ENCODE assay signal across 28 mouse cellular contexts in the genomic region with DNA sequence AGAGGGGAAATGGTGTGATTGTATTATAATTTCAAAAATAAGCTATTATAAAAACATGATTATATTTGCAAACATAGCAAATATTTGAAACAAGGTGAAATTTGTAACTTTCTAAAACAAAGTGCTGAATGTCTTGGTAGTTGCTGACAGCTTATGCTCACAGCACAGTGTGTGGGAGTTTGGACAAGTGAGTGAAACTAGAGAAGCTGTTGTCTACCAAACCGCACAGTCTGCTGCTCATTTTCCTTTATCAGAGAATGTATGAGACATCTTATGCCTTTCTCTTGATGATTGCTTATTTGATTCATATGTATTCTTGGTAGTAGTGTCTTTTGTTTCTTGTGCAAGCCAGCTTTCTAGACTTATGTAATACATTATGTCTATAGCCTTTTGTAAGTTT. TPM values are rescaled to one million over a fixed set of nuclear protein-coding genes. Genes with fewer than 3 reads are reported as not detected.
DNase-seq lines count a peak whose midpoint lies in the region; ATAC-seq and TF ChIP-seq lines count a peak whose summit lies in the region.
"Had no signal": no experiment of that assay in that cellular context is flagged by ENCODE, and none has a peak within 500 bp of the region (broad histone marks: within the 10 kb centered on the region; RNA-seq: fewer than 3 reads in every experiment).

No protein-coding gene starts in this region.

- intact Hi-C loops in left cerebral cortex, postnatal 25 days (cut with DNase I): no loop called here
- intact Hi-C loops in left cerebral cortex, postnatal 10 days (cut with DNase I): no loop called here

- ATAC-seq in frontal cortex, adult (ENCODE audit: low TSS enrichment): peak; percentile 96
- ATAC-seq in kidney, postnatal 0 days (replicated peaks; ENCODE audit: low FRiP score, low read depth): no peak
- ATAC-seq: activated CD4-positive, CD25-positive, alpha-beta regulatory T cell, adult 4 months; CD4-positive, CD25-positive, alpha-beta regulatory T cell, adult 4 months; forebrain, embryonic 14.5 days; Patski had no signal

- H3K27ac ChIP-seq in kidney, postnatal 0 days: no peak overlapping the region
- H3K27ac ChIP-seq in kidney, adult 2 months (ENCODE audit: insufficient read depth, low read depth, low read length): no peak overlapping the region
- H3K27ac ChIP-seq: embryonic facial prominence, embryonic 13.5 days; embryonic facial prominence, embryonic 15.5 days; forebrain, embryonic 10.5 days; forebrain, embryonic 12.5 days had no signal

- H3K4me1 ChIP-seq in kidney, postnatal 0 days (replicated peaks; ENCODE audit: insufficient read depth, low read length): no peaks in the 10 kb centered on the region
- no peaks in the 10 kb centered on the region for H3K4me1 ChIP-seq in kidney, adult 2 months (ENCODE audit: control insufficient read depth, insufficient read depth, low read length)
- H3K4me1 ChIP-seq: embryonic facial prominence, embryonic 13.5 days; embryonic facial prominence, embryonic 15.5 days; forebrain, embryonic 10.5 days; forebrain, embryonic 12.5 days had no signal

- TF ChIP-seq CTCF in kidney, postnatal 0 days (IDR thresholded peaks at IDR 0.05; ENCODE audit: low read depth): no peak
- TF ChIP-seq CTCF in kidney, adult 2 months (conservative IDR thresholded peaks at IDR 0.05; ENCODE audit: insufficient read depth, insufficient read length, low read depth, low read length): no peak

- no peak for DNase-seq in frontal cortex, postnatal 10 days (ENCODE audit: low spot score in 2 of 2)
- DNase-seq in kidney, postnatal 0 days (ENCODE audit: low spot score): peak; percentile 21
- DNase-seq in kidney, adult 2 months: no peak
- peak; percentile 7 to 35 for DNase-seq in left cerebral cortex, postnatal 25 days (ENCODE audit: low spot score in 2 of 2)
- no peak for DNase-seq in left cerebral cortex, postnatal 10 days (ENCODE audit: extremely low spot score in 1 of 2, low spot score in 2 of 2)
- DNase-seq in brain, adult 2 months (ENCODE audit: low read depth, low spot score): peak; percentile 59
- DNase-seq: adrenal gland, adult 8-10 months; adrenal gland, postnatal 14 days; B cell, adult 2 months; cerebellum, adult 11 months; cerebellum, adult 18-20 months; cerebellum, adult 8-10 months; cerebellum, adult 9-11 months; cerebellum, postnatal 14 days; cerebellum, postnatal 36 days; embryo, embryonic 11 days had no signal

- H3K9me3 ChIP-seq in kidney, postnatal 0 days (replicated peaks; ENCODE audit: low read length): no peaks in the 10 kb centered on the region
- H3K9me3 ChIP-seq: embryonic facial prominence, embryonic 13.5 days; embryonic facial prominence, embryonic 15.5 days; forebrain, embryonic 10.5 days; forebrain, embryonic 12.5 days; G1E had no signal

- no peak for TF ChIP-seq POLR2A in kidney, adult 2 months (IDR thresholded peaks at IDR 0.05; ENCODE audit: low read depth, low read length)

- no peak overlapping the region for H3K4me2 ChIP-seq in kidney, postnatal 0 days (ENCODE audit: low read length)
- H3K4me2 ChIP-seq: embryonic facial prominence, embryonic 13.5 days; embryonic facial prominence, embryonic 15.5 days; forebrain, embryonic 12.5 days had no signal

- WGBS in kidney, postnatal 0 days: 30% methylated on average over 1 of the region's 1 CpGs
- 82% methylated on average over 1 of the region's 1 CpGs for WGBS in kidney, adult 2 months

- no peaks in the 10 kb centered on the region for H3K36me3 ChIP-seq in kidney, postnatal 0 days (ENCODE audit: insufficient read depth, low read length)
- no peaks in the 10 kb centered on the region for H3K36me3 ChIP-seq in kidney, adult 2 months (ENCODE audit: control insufficient read depth, insufficient read depth, low read length)
- H3K36me3 ChIP-seq: embryonic facial prominence, embryonic 13.5 days; embryonic facial prominence, embryonic 15.5 days; forebrain, embryonic 10.5 days; forebrain, embryonic 12.5 days had no signal

- H3K4me3 ChIP-seq in kidney, postnatal 0 days (replicated peaks; ENCODE audit: low read depth, low read length): no peak overlapping the region
- no peak overlapping the region for H3K4me3 ChIP-seq in kidney, adult 2 months (ENCODE audit: insufficient read depth, low read depth, low read length)
- H3K4me3 ChIP-seq: embryonic facial prominence, embryonic 13.5 days; embryonic facial prominence, embryonic 15.5 days; erythroblast, embryonic 14.5 days; forebrain, embryonic 10.5 days; forebrain, embryonic 12.5 days had no signal

- H3K27me3 ChIP-seq in kidney, postnatal 0 days (ENCODE audit: insufficient read depth, low read length): no peaks in the 10 kb centered on the region
- H3K27me3 ChIP-seq in kidney, adult 2 months (replicated peaks; ENCODE audit: control insufficient read depth, insufficient read depth, low read length): no peaks in the 10 kb centered on the region
- H3K27me3 ChIP-seq: CH12.LX; embryonic facial prominence, embryonic 13.5 days; embryonic facial prominence, embryonic 15.5 days; forebrain, embryonic 12.5 days; Patski had no signal

- H3K9ac ChIP-seq in kidney, postnatal 0 days (ENCODE audit: low read depth, low read length): no peak overlapping the region
- H3K9ac ChIP-seq: embryonic facial prominence, embryonic 13.5 days; embryonic facial prominence, embryonic 15.5 days; forebrain, embryonic 12.5 days had no signal

RNA-seq across cellular contexts. Expression of a gene that starts 12.5 kb away (rescaled TPM):
- polyA plus RNA-seq in kidney, postnatal 0 days (2015; fragmentation: Nextera tagmentation; extraction: Ambion mirVana): 0.63 and 0.75 TPM in 2 replicates
- polyA plus RNA-seq in kidney, adult 2 months (2012; rRNA removed): 0.16 and 0.28 TPM in 2 replicates
- total RNA-seq in left cerebral cortex, postnatal 25 days (2021): 1 to 10 TPM in 1 of 2 experiments, under 1 TPM in 1; 0.71 to 2.2 TPM
- 1 to 10 TPM; 1.3 to 1.4 TPM for total RNA-seq in left cerebral cortex, postnatal 10 days (2021)
- polyA plus RNA-seq: erythroblast, embryonic 14.5 days; Patski had no signal

Comparison
In these comparisons a context has a peak if more than half of its experiments do, and no peak if none do; other contexts are left out.
1. DNase-seq: peak in kidney, postnatal 0 days (single experiment), left cerebral cortex, postnatal 25 days (2 of 2) and brain, adult 2 months (single experiment); none in frontal cortex, postnatal 10 days (0 of 2), kidney, adult 2 months (single experiment) and left cerebral cortex, postnatal 10 days (0 of 2).